Mouse (Mus musculus): ENCODE measurements around the gene Gsn.

- TF ChIP-seq POLR2A (IDR thresholded peaks at IDR 0.05; ENCODE audit: low read depth, low read length) (no peak), CTCF (IDR thresholded peaks at IDR 0.05; ENCODE audit: extremely low read depth, insufficient read depth, insufficient read length, insufficient replicate concordance) (no peak)
Measured at GRCm38 (mm10) chr2:35215363-35215762, 40.8 kb upstream of the Gsn start.
